Mouse (Mus musculus) left cerebral cortex, adult 2 months (tissue): ENCODE data around the gene Nebl. TPM values are rescaled to one million over a fixed set of nuclear protein-coding genes. Genes with fewer than 3 reads are reported as not detected.

Experiments
- DNase-seq, 2 experiments: peaks; one replicate each; pipeline ENCODE4 v3.0.0; 2021 to 2022; ENCODE audit warnings: low spot score in 2 of 2, mixed read lengths in 1 of 2; ENCODE audit errors: extremely low spot score in 1 of 2
- H3K27ac ChIP-seq: fragments of 200-600 bp; 2 replicates; pipeline ENCODE4 v1.8.1; 2022
- H3K4me3 ChIP-seq: fragments of 200-600 bp; 2 replicates; pipeline ENCODE4 v1.8.1; 2022
- CTCF ChIP-seq: fragments of 200-600 bp; IDR thresholded peaks from 2 replicates; pipeline ENCODE4 v1.8.1; 2022; ENCODE audit warnings: antibody characterized with exemption, mild to moderate bottlenecking, moderate library complexity
- intact Hi-C: fragments of 180-260 bp; cut with DNase I; formaldehyde crosslinking; loops from one replicate; pipeline ENCODE4 v1.15.1; 2025
- long read RNA-seq, 2 experiments: library from polyadenylated mRNA; stranded (forward); transcript quantifications; one replicate each; pipeline ENCODE4 v2.0.0; 2021; ENCODE audit warnings: borderline mapping rate in 2 of 2
- total RNA-seq, 2 experiments: library from RNA; stranded (reverse); gene quantifications; 2 replicates each; pipeline ENCODE4 v1.2.3; 2021

Gene Nebl
- total RNA-seq: 10 to 100 TPM; 80.3 to 80.9 TPM
- long read RNA-seq, experiment 1, full-length matches to known transcripts: 63 of 73 reads
- long read RNA-seq, experiment 1, partial matches to known transcripts: 3 of 73 reads
- long read RNA-seq, experiment 1, other reads (novel, unspliced or antisense): 7 of 73 reads
- long read RNA-seq, experiment 2, full-length matches to known transcripts: 59 of 70 reads
- long read RNA-seq, experiment 2, partial matches to known transcripts: 4 of 70 reads
- long read RNA-seq, experiment 2, other reads (novel, unspliced or antisense): 7 of 70 reads

GRCm38 (mm10) chr2:17730957-17731830 lies at the start of gene Nebl:
Gene Nebl (minus strand): TSS chr2:17731464.
- TF ChIP-seq CTCF: peak; percentile 34
- intact Hi-C loops: loop anchor here (2.0 to 10.0 kb wide), 6 partner anchors 86 to 316 kb away; partner anchors contain the start of gene Skida1
- Histone ChIP-seq H3K27ac (peak within 1 kb of the TSS; percentile 95), H3K4me3 (peak within 1 kb of the TSS; percentile 92)
- DNase-seq: peak; percentile 72 to 79

- intact Hi-C loops: no loop called here
- DNase-seq: no peak
- no peak for TF ChIP-seq CTCF
- Histone ChIP-seq H3K27ac (no peak overlapping the region), H3K4me3 (no peak overlapping the region)
These were observed 39.1 kb upstream of the Nebl start for GRCm38 (mm10) chr2:17770246-17770825.

DNA sequence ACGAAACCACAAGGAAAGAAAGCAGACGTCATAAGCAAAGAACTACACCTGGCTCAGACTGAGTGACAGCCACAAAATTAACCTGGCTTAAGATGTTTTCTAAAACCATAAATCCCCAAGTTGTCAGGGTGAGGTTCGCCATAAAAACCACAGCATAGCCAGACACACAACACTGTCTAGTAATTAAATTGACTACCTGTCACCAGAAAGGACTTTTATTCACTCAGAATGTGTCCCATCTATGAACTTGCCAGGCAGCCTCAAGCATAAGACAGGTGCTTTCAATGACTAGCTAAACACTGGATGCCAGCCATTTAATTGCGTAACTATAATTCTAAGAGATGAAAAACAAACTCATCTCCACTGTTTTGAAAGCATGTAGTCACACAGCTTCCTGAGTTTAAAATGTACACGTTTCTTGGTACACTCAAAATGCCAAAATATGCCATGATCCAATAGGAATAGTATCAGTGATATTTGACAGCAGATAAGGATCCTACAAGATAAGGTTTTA lies 38.0 kb upstream of the Nebl start:
- Histone ChIP-seq H3K27ac (no peak overlapping the region), H3K4me3 (no peak overlapping the region)
- intact Hi-C loops: no loop called here
- no peak for DNase-seq
- no peak for TF ChIP-seq CTCF

GRCm38 (mm10) chr2:17756271-17756670 lies 25.0 kb upstream of the Nebl start:
- intact Hi-C loops: no loop called here
- DNase-seq: no peak
- Histone ChIP-seq H3K27ac (no peak overlapping the region), H3K4me3 (no peak overlapping the region)
- no peak for TF ChIP-seq CTCF

DNA sequence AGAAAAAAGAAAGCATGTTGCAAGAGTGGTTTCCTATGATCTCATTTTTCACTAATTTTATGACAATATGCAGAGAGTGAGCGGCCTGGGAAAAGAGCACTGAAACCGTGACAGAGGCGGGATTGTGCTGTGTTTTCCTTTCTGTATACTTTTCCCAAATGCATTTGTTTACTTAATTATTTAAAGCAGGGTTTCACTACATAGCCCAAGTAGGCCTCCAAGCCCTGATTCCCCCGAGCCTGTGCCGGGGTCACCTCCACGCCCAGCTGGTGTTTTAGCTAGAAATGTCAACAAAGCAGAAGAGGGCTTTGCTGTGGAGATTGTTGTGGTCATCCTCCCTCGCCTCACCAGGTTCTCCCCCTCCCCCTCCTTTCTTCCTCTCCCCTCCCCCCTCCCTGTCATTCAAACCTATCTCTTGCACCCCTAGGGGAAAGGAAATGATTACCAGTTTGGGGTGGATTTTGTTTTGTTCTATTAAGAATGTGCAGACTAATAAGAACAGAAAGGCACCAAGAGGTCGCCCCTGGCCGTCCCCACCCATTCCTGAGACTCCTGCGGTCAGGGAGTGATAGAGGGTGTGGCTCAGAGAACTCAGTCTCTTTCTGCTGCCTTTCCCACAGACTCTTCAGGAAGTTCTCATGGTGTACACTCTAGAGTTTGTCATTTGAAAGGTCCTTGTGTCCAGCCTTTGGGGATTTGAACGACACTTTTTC lies 10.9 kb upstream of the Nebl start:
- Histone ChIP-seq H3K4me3 (peak overlapping the region; percentile 45), H3K27ac (peak overlapping the region; percentile 70)
- intact Hi-C loops: no loop called here
- TF ChIP-seq CTCF: no peak
- no peak for DNase-seq

- no peak for TF ChIP-seq CTCF
- DNase-seq: peak in 1 of 2 experiments; percentile 20
- intact Hi-C loops: no loop called here
- peak overlapping the region; percentile 70; the same call in 1 of the 2 replicates for H3K27ac ChIP-seq
- H3K4me3 ChIP-seq: peak overlapping the region; percentile 45
These were observed 10.3 kb upstream of the Nebl start for GRCm38 (mm10) chr2:17741555-17741954.

DNA sequence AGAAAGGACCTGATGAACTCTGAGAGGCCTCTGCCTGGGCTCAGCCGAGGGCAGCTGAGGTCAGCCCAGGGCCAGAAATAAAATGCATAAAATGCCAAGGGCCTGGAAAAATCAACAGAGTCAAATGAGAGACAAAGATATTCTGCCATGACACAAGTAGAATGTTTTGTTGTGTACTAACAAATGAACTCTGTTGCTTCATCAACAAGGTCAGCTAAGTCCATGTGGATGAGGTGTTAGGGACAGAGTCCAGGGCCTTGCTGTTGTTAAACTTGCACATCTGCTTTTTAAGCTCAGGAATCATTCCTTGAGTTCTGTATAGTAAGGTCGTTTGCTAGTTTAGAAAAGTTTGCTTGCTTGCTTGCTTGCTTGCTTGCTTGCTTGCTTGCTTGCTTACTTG lies 9.2 kb upstream of the Nebl start:
- DNase-seq: no peak
- Histone ChIP-seq H3K27ac (no peak overlapping the region), H3K4me3 (no peak overlapping the region)
- intact Hi-C loops: no loop called here
- no peak for TF ChIP-seq CTCF

- intact Hi-C loops: loop anchor here (5.0 to 10.0 kb wide), 4 partner anchors 197 to 315 kb away; partner anchors contain the start of gene Skida1
- DNase-seq: no peak
- no peak overlapping the region for H3K27ac ChIP-seq
- TF ChIP-seq CTCF: no peak
- no peak overlapping the region for H3K4me3 ChIP-seq
These were observed 946 bp upstream of the Nebl start for GRCm38 (mm10) chr2:17732210-17732609.

- H3K27ac ChIP-seq: peak overlapping the region; percentile 95
- no peak for DNase-seq
- peak overlapping the region; percentile 92 for H3K4me3 ChIP-seq
- intact Hi-C loops: loop anchor here (2.0 to 10.0 kb wide), 6 partner anchors 87 to 315 kb away; partner anchors contain the start of gene Skida1
- no peak for TF ChIP-seq CTCF
These were observed 552 bp upstream of the Nebl start for GRCm38 (mm10) chr2:17731831-17732200.

GRCm38 (mm10) chr2:17730648-17730956 lies 662 bp downstream of the Nebl start:
- Histone ChIP-seq H3K27ac (peak overlapping the region; percentile 95), H3K4me3 (peak overlapping the region; percentile 92)
- DNase-seq: no peak
- intact Hi-C loops: loop anchor here (2.0 to 10.0 kb wide), 6 partner anchors 86 to 317 kb away; partner anchors contain the start of gene Skida1
- no peak for TF ChIP-seq CTCF
